Mouse (Mus musculus) E14TG2a.4 (cell line): Measurements from ENCODE around the gene Mtmr14.

Experiments used
- H3K27me3 ChIP-seq: 2 replicates; pipeline ENCODE4 v1.6.1; 2014; ENCODE audit warnings: low read length, control low read depth; ENCODE audit not compliant: insufficient read depth
- H3K36me3 ChIP-seq: 2 replicates; pipeline ENCODE4 v1.6.1; 2014; ENCODE audit warnings: low read length, control low read depth; ENCODE audit not compliant: insufficient read depth
- H3K4me1 ChIP-seq: replicated peaks from 2 replicates; pipeline ENCODE4 v1.6.1; 2014; ENCODE audit warnings: low read depth, low read length, control low read depth
- H3K4me3 ChIP-seq: replicated peaks from 2 replicates; pipeline ENCODE4 v1.5.1; 2014; ENCODE audit warnings: mild to moderate bottlenecking, low read length
- H3K9me3 ChIP-seq: 2 replicates; pipeline ENCODE4 v1.6.1; 2014; ENCODE audit warnings: low read length, control low read depth
- CTCF ChIP-seq: conservative IDR thresholded peaks from 2 replicates; pipeline ENCODE4 v1.5.1; 2014; ENCODE audit warnings: low read length
- NANOG ChIP-seq: IDR thresholded peaks from 2 replicates; pipeline ENCODE4 v1.6.1; 2014; ENCODE audit warnings: borderline replicate concordance, low read length, mixed read lengths
- POU5F1 ChIP-seq: IDR thresholded peaks from 2 replicates; pipeline ENCODE4 v1.6.1; 2014; ENCODE audit warnings: low read length, borderline replicate concordance

Gene Mtmr14

GRCm38 (mm10) chr6:113235141-113235540, 2.5 kb upstream of the Mtmr14 start:
- no peak overlapping the region for H3K4me3 ChIP-seq
- H3K4me1 ChIP-seq = peaks cover 27% of the 10 kb centered on the region
- no peaks in the 10 kb centered on the region for H3K27me3 ChIP-seq
- H3K9me3 ChIP-seq = no peaks in the 10 kb centered on the region
- no peak for TF ChIP-seq NANOG
- TF ChIP-seq CTCF = no peak
- no peak for TF ChIP-seq POU5F1
- H3K36me3 ChIP-seq = peaks cover 5% of the 10 kb centered on the region

- TF ChIP-seq NANOG (no peak), CTCF (no peak), POU5F1 (no peak)
These were observed 799 bp downstream of the Mtmr14 start for GRCm38 (mm10) chr6:113238442-113238841.

GRCm38 (mm10) chr6:113242753-113243152, 5.1 kb downstream of the Mtmr14 start:
- no peaks in the 10 kb centered on the region for H3K9me3 ChIP-seq
- H3K36me3 ChIP-seq = peaks cover 62% of the 10 kb centered on the region
- TF ChIP-seq CTCF (no peak), POU5F1 (no peak), NANOG (no peak)
- no peak overlapping the region for H3K4me3 ChIP-seq
- H3K4me1 ChIP-seq = peaks cover 33% of the 10 kb centered on the region
- no peaks in the 10 kb centered on the region for H3K27me3 ChIP-seq

More at GRCm38 (mm10) chr6:113238442-113238841, 799 bp downstream of the Mtmr14 start:
- Histone ChIP-seq H3K4me3 (peak overlapping the region; percentile 100), H3K9me3 (no peaks in the 10 kb centered on the region), H3K27me3 (no peaks in the 10 kb centered on the region), H3K4me1 (peaks cover 29% of the 10 kb centered on the region), H3K36me3 (peaks cover 35% of the 10 kb centered on the region)

GRCm38 (mm10) chr6:113245585-113245984, 7.9 kb downstream of the Mtmr14 start:
- H3K36me3 ChIP-seq = peaks cover 80% of the 10 kb centered on the region
- H3K9me3 ChIP-seq = no peaks in the 10 kb centered on the region
- TF ChIP-seq POU5F1 (no peak), NANOG (no peak)
- peaks cover 28% of the 10 kb centered on the region for H3K4me1 ChIP-seq
- no peaks in the 10 kb centered on the region for H3K27me3 ChIP-seq
- no peak overlapping the region for H3K4me3 ChIP-seq

GRCm38 (mm10) chr6:113250786-113251185, 13.1 kb downstream of the Mtmr14 start:
- Histone ChIP-seq H3K27me3 (no peaks in the 10 kb centered on the region), H3K4me3 (no peak overlapping the region), H3K9me3 (no peaks in the 10 kb centered on the region), H3K36me3 (peaks cover 87% of the 10 kb centered on the region), H3K4me1 (peaks cover 28% of the 10 kb centered on the region)
- TF ChIP-seq POU5F1 (no peak), CTCF (no peak), NANOG (no peak)

- TF ChIP-seq POU5F1 (no peak), NANOG (no peak), CTCF (peak; percentile 37)
- Histone ChIP-seq H3K27me3 (no peaks in the 10 kb centered on the region), H3K4me1 (peaks cover 20% of the 10 kb centered on the region), H3K9me3 (no peaks in the 10 kb centered on the region), H3K36me3 (peaks cover 88% of the 10 kb centered on the region), H3K4me3 (no peak overlapping the region)
These were observed 14.3 kb downstream of the Mtmr14 start for GRCm38 (mm10) chr6:113251921-113252320.

GRCm38 (mm10) chr6:113254899-113255298, 17.3 kb downstream of the Mtmr14 start:
- H3K36me3 ChIP-seq = peaks cover 95% of the 10 kb centered on the region
- no peaks in the 10 kb centered on the region for H3K27me3 ChIP-seq
- H3K9me3 ChIP-seq = no peaks in the 10 kb centered on the region
- H3K4me3 ChIP-seq = no peak overlapping the region
- no peak for TF ChIP-seq POU5F1
- TF ChIP-seq NANOG = no peak
- TF ChIP-seq CTCF = no peak
- H3K4me1 ChIP-seq = peaks cover 17% of the 10 kb centered on the region

- no peaks in the 10 kb centered on the region for H3K9me3 ChIP-seq
- TF ChIP-seq CTCF (no peak), POU5F1 (no peak)
- H3K4me1 ChIP-seq = peaks cover 69% of the 10 kb centered on the region
- H3K4me3 ChIP-seq = no peak overlapping the region
- no peaks in the 10 kb centered on the region for H3K27me3 ChIP-seq
- H3K36me3 ChIP-seq = peaks cover 97% of the 10 kb centered on the region
These were observed 23.7 kb downstream of the Mtmr14 start for GRCm38 (mm10) chr6:113261174-113261858.

- TF ChIP-seq POU5F1 (no peak), CTCF (no peak), NANOG (no peak)
- H3K4me3 ChIP-seq = no peak overlapping the region
- H3K27me3 ChIP-seq = no peaks in the 10 kb centered on the region
- no peaks in the 10 kb centered on the region for H3K9me3 ChIP-seq
- peaks cover 97% of the 10 kb centered on the region for H3K36me3 ChIP-seq
- peaks cover 83% of the 10 kb centered on the region for H3K4me1 ChIP-seq
These were observed 25.9 kb downstream of the Mtmr14 start for GRCm38 (mm10) chr6:113263531-113263930.
